Mouse (Mus musculus): ENCODE measurements around the gene Eif2b4. TPM values are rescaled to one million over a fixed set of nuclear protein-coding genes. Genes with fewer than 3 reads are reported as not detected.

The Eif2b4 gene
- 62.0 and 63.9 TPM in 2 replicates for polyA plus RNA-seq (2014; fragmentation: Nextera tagmentation; extraction: Ambion mirVana)

DNA sequence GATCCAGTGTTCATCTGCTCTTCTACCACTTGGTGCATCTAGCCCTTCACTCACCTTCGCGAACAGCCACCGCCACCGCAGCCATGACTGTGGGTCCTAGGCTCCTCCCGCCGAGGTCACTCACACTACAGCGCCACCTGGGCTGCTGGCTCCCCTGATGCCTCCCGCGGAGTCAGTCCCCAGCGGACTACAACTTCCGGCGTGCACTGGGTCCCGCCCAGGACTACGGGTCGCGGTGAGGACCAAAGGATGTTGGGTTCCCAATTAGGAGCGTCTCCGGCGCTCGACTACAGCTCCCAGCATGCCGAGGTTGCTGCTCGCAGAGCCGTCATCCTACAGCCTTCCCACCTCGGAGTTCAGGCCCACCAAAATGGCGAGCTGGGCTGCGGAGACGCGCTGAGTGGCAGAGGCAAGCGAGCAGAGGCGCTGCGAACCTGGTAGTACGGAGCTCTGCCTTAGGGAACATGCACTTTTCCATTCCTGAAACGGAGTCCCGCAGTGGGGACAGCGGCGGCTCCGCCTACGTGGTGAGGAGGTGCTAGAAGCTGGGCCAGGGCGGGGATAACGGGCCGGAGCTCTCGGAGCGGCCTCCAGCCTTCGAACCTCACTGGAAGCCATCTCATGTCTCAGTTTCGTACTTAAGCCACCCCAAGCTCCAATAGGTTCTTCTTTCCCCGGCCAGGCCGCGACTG lies at the start of gene Eif2b4, which contains the start of gene Snx17:
TSS of gene Eif2b4 (minus strand) at position 492 of the 692 bp plus-strand sequence.
TSS of gene Snx17 (plus strand) at position 289 of the 692 bp plus-strand sequence.
- Histone ChIP-seq H3K27me3 (ENCODE audit: control insufficient read depth, insufficient read depth, low read length) (no peaks in the 10 kb centered on the region), H3K9ac (ENCODE audit: low read length) (peak within 1 kb of the TSS; percentile 95), H3K4me1 (ENCODE audit: control insufficient read depth, insufficient read depth, low read length) (peaks cover 16% of the 10 kb centered on the region), H3K27ac (ENCODE audit: low read depth, low read length) (peak within 1 kb of the TSS; percentile 61), H3K4me3 (ENCODE audit: low read depth, low read length) (peak within 1 kb of the TSS; percentile 86), H3K9me3 (ENCODE audit: control insufficient read depth, low read length) (no peaks in the 10 kb centered on the region), H3K4me2 (peak within 1 kb of the TSS; percentile 83), H3K36me3 (ENCODE audit: control insufficient read depth, insufficient read depth, low read length) (peaks cover 28% of the 10 kb centered on the region)
- DNase-seq (ENCODE audit: low spot score, missing footprints) (peak; percentile 100), ATAC-seq (ENCODE audit: low FRiP score) (peak; percentile 97)
- WGBS: under 1% methylated on average over 48 of the region's 48 CpGs

- Histone ChIP-seq H3K9me3 (ENCODE audit: control insufficient read depth, low read length) (no peaks in the 10 kb centered on the region), H3K27me3 (ENCODE audit: control insufficient read depth, insufficient read depth, low read length) (no peaks in the 10 kb centered on the region), H3K4me1 (ENCODE audit: control insufficient read depth, insufficient read depth, low read length) (peaks cover 9% of the 10 kb centered on the region), H3K27ac (ENCODE audit: low read depth, low read length) (no peak overlapping the region), H3K9ac (ENCODE audit: low read length) (peak overlapping the region; percentile 92), H3K36me3 (ENCODE audit: control insufficient read depth, insufficient read depth, low read length) (peaks cover 8% of the 10 kb centered on the region), H3K4me2 (peak overlapping the region; percentile 94), H3K4me3 (ENCODE audit: low read depth, low read length) (peak overlapping the region; percentile 95)
- ATAC-seq (ENCODE audit: low FRiP score) (no peak), DNase-seq (ENCODE audit: low spot score, missing footprints) (no peak)
- 25% methylated on average over 10 of the region's 10 CpGs for WGBS
These were observed 49.0 kb upstream of the Eif2b4 start for GRCm38 (mm10) chr5:31242191-31242590.

DNA sequence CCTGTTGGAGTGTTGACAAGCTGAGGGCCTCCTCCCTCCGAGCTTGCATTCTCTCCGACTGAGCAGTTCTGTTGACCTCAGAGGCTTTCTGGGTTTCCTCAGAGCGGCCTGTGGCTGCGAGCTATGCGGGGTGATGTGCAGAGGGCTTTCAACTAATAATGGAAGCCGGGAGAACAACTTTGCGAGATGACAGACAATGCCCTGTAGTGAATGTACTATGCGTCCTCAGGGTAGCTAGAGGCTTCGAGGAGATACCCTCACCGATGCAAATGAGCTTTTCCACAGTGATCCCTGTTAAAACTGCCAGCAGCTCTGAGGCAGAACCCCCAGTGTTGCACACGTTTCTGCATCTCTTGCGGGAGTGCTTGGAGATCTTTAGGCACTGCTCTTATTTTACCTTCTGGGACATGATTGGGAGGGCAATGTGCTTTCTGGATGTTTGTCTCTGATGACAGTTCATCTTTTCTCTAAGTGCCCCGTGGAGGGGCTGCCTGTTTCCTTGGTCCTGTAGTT lies 48.3 kb upstream of the Eif2b4 start:
- Histone ChIP-seq H3K9ac (ENCODE audit: low read length) (peak overlapping the region; percentile 92), H3K4me3 (ENCODE audit: low read depth, low read length) (peak overlapping the region; percentile 95), H3K27ac (ENCODE audit: low read depth, low read length) (no peak overlapping the region; the same call in 1 of the 2 replicates), H3K4me2 (peak overlapping the region; percentile 94), H3K36me3 (ENCODE audit: control insufficient read depth, insufficient read depth, low read length) (peaks cover 7% of the 10 kb centered on the region), H3K27me3 (ENCODE audit: control insufficient read depth, insufficient read depth, low read length) (no peaks in the 10 kb centered on the region), H3K9me3 (ENCODE audit: control insufficient read depth, low read length) (no peaks in the 10 kb centered on the region), H3K4me1 (ENCODE audit: control insufficient read depth, insufficient read depth, low read length) (peaks cover 9% of the 10 kb centered on the region)
- under 1% methylated on average over 13 of the region's 13 CpGs for WGBS
- DNase-seq (ENCODE audit: low spot score, missing footprints) (no peak), ATAC-seq (ENCODE audit: low FRiP score) (no peak; the same call in 1 of the 2 replicates)

DNA sequence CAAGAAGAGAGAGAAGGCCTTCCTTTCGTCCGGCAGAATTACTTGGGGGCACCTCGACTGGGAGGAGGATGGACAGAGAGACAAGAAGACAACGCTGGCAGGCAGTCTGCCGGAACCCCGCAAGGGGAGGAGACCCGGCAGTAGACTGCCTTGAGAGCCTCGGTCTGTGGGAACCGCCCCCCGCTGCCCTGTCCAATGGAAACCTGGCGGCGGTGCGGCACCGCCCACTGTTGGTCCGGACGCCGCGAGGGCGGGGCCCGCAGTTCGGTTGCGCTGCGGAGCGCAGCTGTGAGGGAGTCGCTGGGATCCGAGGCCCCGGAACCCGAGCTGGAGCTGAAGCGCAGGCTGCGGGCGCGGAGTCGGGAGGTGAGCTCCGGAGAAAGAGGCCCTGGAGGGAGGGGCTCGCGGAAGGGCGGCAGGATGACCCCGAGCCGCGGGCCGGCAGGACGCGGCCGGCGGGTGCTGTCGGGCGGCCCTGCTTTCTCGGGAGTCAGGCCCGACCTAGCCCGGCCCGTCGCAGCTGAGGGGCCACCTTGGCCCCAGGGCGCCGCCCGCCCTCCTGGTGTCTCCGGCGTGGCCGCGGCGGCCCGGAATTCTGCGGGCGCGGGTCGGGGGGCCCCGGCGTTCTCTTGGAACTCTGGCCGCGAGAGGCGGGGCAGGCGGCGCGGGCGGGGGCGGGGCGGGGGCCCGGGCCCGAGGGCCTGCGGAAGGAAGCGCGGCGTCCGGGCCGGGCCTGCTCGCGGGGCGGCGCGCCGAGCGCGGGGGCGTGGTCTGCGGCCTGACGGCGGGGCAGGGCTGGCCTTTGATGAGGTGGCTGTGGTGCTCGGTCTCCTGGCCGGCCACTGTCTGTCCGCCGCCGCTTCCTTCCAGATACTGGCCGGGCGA lies 47.6 kb upstream of the Eif2b4 start, which contains the start of the genes Nrbp1 and Gm9970:
TSS of gene Nrbp1 (plus strand) at position 228 of the 885 bp plus-strand sequence.
TSS of gene Gm9970 (minus strand) at position 596 of the 885 bp plus-strand sequence.
- Histone ChIP-seq H3K9me3 (ENCODE audit: control insufficient read depth, low read length) (no peaks in the 10 kb centered on the region), H3K9ac (ENCODE audit: low read length) (peak within 1 kb of the TSS; percentile 92), H3K36me3 (ENCODE audit: control insufficient read depth, insufficient read depth, low read length) (peaks cover 3% of the 10 kb centered on the region; the same call in 1 of the 2 replicates), H3K4me3 (ENCODE audit: low read depth, low read length) (peak within 1 kb of the TSS; percentile 95), H3K27me3 (ENCODE audit: control insufficient read depth, insufficient read depth, low read length) (no peaks in the 10 kb centered on the region), H3K4me2 (peak within 1 kb of the TSS; percentile 94), H3K4me1 (ENCODE audit: control insufficient read depth, insufficient read depth, low read length) (peaks cover 9% of the 10 kb centered on the region), H3K27ac (ENCODE audit: low read depth, low read length) (peak within 1 kb of the TSS; percentile 96)
- DNase-seq (ENCODE audit: low spot score, missing footprints): peak; percentile 99
- WGBS: under 1% methylated on average over 75 of the region's 103 CpGs
- ATAC-seq (ENCODE audit: low FRiP score): peak; percentile 98

DNA sequence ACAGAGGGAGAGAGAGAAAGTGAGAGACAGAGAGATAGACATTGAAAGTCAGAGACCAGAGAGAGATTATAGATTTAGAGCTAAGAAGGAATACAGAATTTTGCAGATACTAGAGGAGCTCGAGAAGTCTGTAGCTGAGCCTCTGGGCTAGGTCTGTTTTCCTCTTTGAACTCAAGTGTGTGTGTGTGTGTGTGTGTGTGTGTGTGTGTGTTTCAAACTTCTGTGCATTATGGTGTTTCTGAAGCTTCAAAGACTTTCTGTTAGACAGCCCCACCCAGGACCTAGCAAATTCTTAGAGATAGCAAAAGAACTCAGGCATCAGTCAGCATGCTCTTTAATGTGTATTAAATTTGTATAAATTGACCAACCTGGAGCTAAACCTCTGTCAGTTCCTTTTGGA lies 33.4 kb upstream of the Eif2b4 start:
- no peaks in the 10 kb centered on the region for H3K9me3 ChIP-seq (ENCODE audit: control insufficient read depth, low read length)
- no peak overlapping the region for H3K4me3 ChIP-seq (ENCODE audit: low read depth, low read length)
- H3K4me2 ChIP-seq: no peak overlapping the region
- no peaks in the 10 kb centered on the region for H3K27me3 ChIP-seq (ENCODE audit: control insufficient read depth, insufficient read depth, low read length)
- DNase-seq (ENCODE audit: low spot score, missing footprints) (no peak), ATAC-seq (ENCODE audit: low FRiP score) (no peak)
- H3K36me3 ChIP-seq (ENCODE audit: control insufficient read depth, insufficient read depth, low read length): no peaks in the 10 kb centered on the region
- H3K27ac ChIP-seq (ENCODE audit: low read depth, low read length): no peak overlapping the region
- WGBS: 63% methylated on average over 1 of the region's 1 CpGs
- H3K9ac ChIP-seq (ENCODE audit: low read length): no peak overlapping the region
- no peaks in the 10 kb centered on the region for H3K4me1 ChIP-seq (ENCODE audit: control insufficient read depth, insufficient read depth, low read length)

DNA sequence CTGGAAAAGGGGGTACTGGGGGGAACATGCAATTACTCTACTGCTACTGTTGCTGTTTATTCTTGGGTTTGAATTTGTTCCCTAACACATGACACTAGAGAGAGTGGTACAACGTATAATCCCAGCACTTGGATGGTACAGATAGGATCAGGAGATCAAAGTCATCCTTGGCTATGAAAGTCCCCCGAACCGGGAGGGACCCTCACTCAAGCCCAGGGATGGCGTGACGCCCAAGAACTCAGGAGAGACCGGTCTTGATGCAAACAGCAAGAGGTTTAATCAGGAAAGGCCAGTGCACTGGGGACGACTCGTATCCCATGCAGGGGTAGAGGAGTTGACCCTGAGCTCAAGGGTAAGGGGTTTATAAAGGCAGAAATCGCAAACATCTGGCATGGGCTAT lies 29.5 kb upstream of the Eif2b4 start:
- Histone ChIP-seq H3K4me2 (no peak overlapping the region), H3K36me3 (ENCODE audit: control insufficient read depth, insufficient read depth, low read length) (no peaks in the 10 kb centered on the region), H3K4me1 (ENCODE audit: control insufficient read depth, insufficient read depth, low read length) (peaks cover 8% of the 10 kb centered on the region; the same call in 1 of the 2 replicates), H3K9ac (ENCODE audit: low read length) (no peak overlapping the region), H3K27me3 (ENCODE audit: control insufficient read depth, insufficient read depth, low read length) (no peaks in the 10 kb centered on the region), H3K9me3 (ENCODE audit: control insufficient read depth, low read length) (no peaks in the 10 kb centered on the region), H3K27ac (ENCODE audit: low read depth, low read length) (no peak overlapping the region), H3K4me3 (ENCODE audit: low read depth, low read length) (no peak overlapping the region)
- DNase-seq (ENCODE audit: low spot score, missing footprints) (no peak), ATAC-seq (ENCODE audit: low FRiP score) (no peak)
- 92% methylated on average over 9 of the region's 9 CpGs for WGBS

- H3K4me2 ChIP-seq: peak overlapping the region; percentile 85
- peaks cover 8% of the 10 kb centered on the region; the same call in 1 of the 2 replicates for H3K4me1 ChIP-seq (ENCODE audit: control insufficient read depth, insufficient read depth, low read length)
- no peaks in the 10 kb centered on the region for H3K9me3 ChIP-seq (ENCODE audit: control insufficient read depth, low read length)
- H3K4me3 ChIP-seq (ENCODE audit: low read depth, low read length): peak overlapping the region; percentile 96
- 0 out of 2 replicates have a peak, but pooled peaks have one; percentile 0 for ATAC-seq (ENCODE audit: low FRiP score)
- peak; percentile 88 for DNase-seq (ENCODE audit: low spot score, missing footprints)
- H3K36me3 ChIP-seq (ENCODE audit: control insufficient read depth, insufficient read depth, low read length): no peaks in the 10 kb centered on the region
- peak overlapping the region; percentile 91 for H3K9ac ChIP-seq (ENCODE audit: low read length)
- whole genome bisulfite sequencing: 16% methylated on average over 11 of the region's 11 CpGs
- H3K27ac ChIP-seq (ENCODE audit: low read depth, low read length): peak overlapping the region; percentile 91
- no peaks in the 10 kb centered on the region for H3K27me3 ChIP-seq (ENCODE audit: control insufficient read depth, insufficient read depth, low read length)
These were observed 28.2 kb upstream of the Eif2b4 start for GRCm38 (mm10) chr5:31221304-31221945.

DNA sequence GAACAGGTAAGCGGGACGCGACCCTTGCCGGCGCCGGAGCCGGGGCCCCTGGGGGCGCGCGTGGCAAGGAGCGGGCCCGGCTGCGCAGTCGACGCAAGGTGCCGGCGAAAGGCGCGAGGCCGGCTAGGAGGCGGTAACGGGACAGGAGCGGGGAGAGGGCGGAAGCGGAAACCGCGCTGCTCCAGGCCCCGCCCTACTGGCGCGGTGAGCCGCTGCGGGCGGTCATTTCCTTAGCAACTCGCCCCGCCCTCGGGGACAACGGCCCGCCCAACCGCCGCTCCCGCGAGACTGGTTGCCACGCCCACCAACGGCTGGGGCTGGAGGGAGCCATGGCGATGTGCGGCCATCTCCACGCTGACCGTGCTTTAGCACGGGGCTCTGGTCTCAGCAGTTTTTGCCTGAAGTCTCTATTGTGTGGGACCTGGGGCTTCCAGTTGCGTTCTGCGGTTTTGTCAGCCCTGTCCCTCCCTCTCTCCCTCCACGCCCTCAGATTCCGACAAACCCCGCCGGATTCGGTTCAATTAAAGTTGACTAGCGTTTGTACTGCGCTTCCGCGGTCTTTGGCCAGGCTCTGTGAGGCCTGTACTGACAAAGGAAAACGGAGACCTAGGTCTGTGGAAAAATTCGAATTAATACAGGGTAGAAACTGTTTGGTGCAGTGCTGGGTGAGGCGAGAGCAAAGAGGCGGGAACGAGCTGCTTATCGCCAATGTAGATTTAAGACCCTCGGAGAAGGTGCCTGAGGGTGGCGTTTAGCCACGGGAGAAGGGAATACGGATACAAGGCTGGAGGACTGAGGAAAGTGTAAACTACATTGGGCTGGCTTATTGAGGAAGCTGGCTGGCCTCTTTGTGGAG lies 27.4 kb upstream of the Eif2b4 start, which contains the start of gene Ppm1g:
TSS of gene Ppm1g (minus strand) at position 240 of the 856 bp plus-strand sequence.
- under 1% methylated on average over 70 of the region's 70 CpGs for WGBS
- Histone ChIP-seq H3K9me3 (ENCODE audit: control insufficient read depth, low read length) (no peaks in the 10 kb centered on the region), H3K4me1 (ENCODE audit: control insufficient read depth, insufficient read depth, low read length) (peaks cover 8% of the 10 kb centered on the region; the same call in 1 of the 2 replicates), H3K27me3 (ENCODE audit: control insufficient read depth, insufficient read depth, low read length) (no peaks in the 10 kb centered on the region), H3K36me3 (ENCODE audit: control insufficient read depth, insufficient read depth, low read length) (no peaks in the 10 kb centered on the region), H3K27ac (ENCODE audit: low read depth, low read length) (peak within 1 kb of the TSS; percentile 91), H3K9ac (ENCODE audit: low read length) (peak within 1 kb of the TSS; percentile 91), H3K4me2 (peak within 1 kb of the TSS; percentile 85), H3K4me3 (ENCODE audit: low read depth, low read length) (peak within 1 kb of the TSS; percentile 96)
- peak; percentile 100 for DNase-seq (ENCODE audit: low spot score, missing footprints)
- peak; percentile 95 for ATAC-seq (ENCODE audit: low FRiP score)

Measured in midbrain, embryonic 11.5 days (tissue).